8 mouse cellular contexts compared by ENCODE assay signal in genomic region chr2:167539536-167540476, GRCm38 (mm10). TPM values are rescaled to one million over a fixed set of nuclear protein-coding genes. Genes with fewer than 3 reads are reported as not detected.
DNase-seq lines count a peak whose midpoint lies in the region; ATAC-seq and TF ChIP-seq lines count a peak whose summit lies in the region.

No protein-coding gene starts in this region.

- H3K9me3 ChIP-seq in lung, embryonic 15.5 days = no peaks in the 10 kb centered on the region
- no peaks in the 10 kb centered on the region for H3K9me3 ChIP-seq in embryonic facial prominence, embryonic 12.5 days
- H3K9me3 ChIP-seq in hindbrain, postnatal 0 days (ENCODE audit: low read length) = no peaks in the 10 kb centered on the region
- H3K9me3 ChIP-seq in neural tube, embryonic 12.5 days = no peaks in the 10 kb centered on the region

- no peak for DNase-seq in lung, postnatal 14 days
- DNase-seq in hindbrain, postnatal 0 days (ENCODE audit: low spot score) = no peak
- no peak for DNase-seq in right cerebral cortex, postnatal 10 days (ENCODE audit: low spot score in 2 of 2)
- no peak for DNase-seq in urinary bladder, adult 2 months (ENCODE audit: low spot score)
- DNase-seq in cerebellum, adult 18-20 months = no peak

- H3K36me3 ChIP-seq in lung, embryonic 15.5 days = 0 out of 2 replicates have a peak, but pooled peaks cover 7% of the 10 kb centered on the region
- peaks cover 20% of the 10 kb centered on the region for H3K36me3 ChIP-seq in embryonic facial prominence, embryonic 12.5 days
- H3K36me3 ChIP-seq in hindbrain, postnatal 0 days (ENCODE audit: insufficient read depth, low read length) = no peaks in the 10 kb centered on the region
- no peaks in the 10 kb centered on the region for H3K36me3 ChIP-seq in neural tube, embryonic 12.5 days

- peak overlapping the region; percentile 67 for H3K4me3 ChIP-seq in lung, embryonic 15.5 days
- H3K4me3 ChIP-seq in embryonic facial prominence, embryonic 12.5 days = peak overlapping the region; percentile 79
- peak overlapping the region; percentile 6; the same call in 1 of the 2 replicates for H3K4me3 ChIP-seq in hindbrain, postnatal 0 days (ENCODE audit: low read length)
- peak overlapping the region; percentile 50 for H3K4me3 ChIP-seq in neural tube, embryonic 12.5 days

- peaks cover 10% of the 10 kb centered on the region; the same call in 1 of the 2 replicates for H3K27me3 ChIP-seq in lung, embryonic 15.5 days
- H3K27me3 ChIP-seq in embryonic facial prominence, embryonic 12.5 days = peaks cover 14% of the 10 kb centered on the region
- H3K27me3 ChIP-seq in hindbrain, postnatal 0 days (ENCODE audit: insufficient read depth, low read length) = peaks cover 19% of the 10 kb centered on the region; the same call in 1 of the 2 replicates
- peaks cover 40% of the 10 kb centered on the region for H3K27me3 ChIP-seq in neural tube, embryonic 12.5 days (replicated peaks)

- H3K9ac ChIP-seq in lung, embryonic 15.5 days = peak overlapping the region; percentile 62
- H3K9ac ChIP-seq in embryonic facial prominence, embryonic 12.5 days = peak overlapping the region; percentile 86
- H3K9ac ChIP-seq in hindbrain, postnatal 0 days (replicated peaks; ENCODE audit: low read length) = 0 out of 2 replicates have a peak overlapping the region, but pooled peaks have one; percentile 17
- peak overlapping the region; percentile 48; the same call in 1 of the 2 replicates for H3K9ac ChIP-seq in neural tube, embryonic 12.5 days

- WGBS in lung, embryonic 15.5 days = 21% methylated on average over 14 of the region's 14 CpGs
- WGBS in embryonic facial prominence, embryonic 12.5 days = 5% methylated on average over 14 of the region's 14 CpGs
- WGBS in hindbrain, postnatal 0 days = 36% methylated on average over 14 of the region's 14 CpGs
- WGBS in neural tube, embryonic 12.5 days = 14% methylated on average over 14 of the region's 14 CpGs

- peak overlapping the region; percentile 89 for H3K4me2 ChIP-seq in lung, embryonic 15.5 days
- H3K4me2 ChIP-seq in embryonic facial prominence, embryonic 12.5 days (replicated peaks) = peak overlapping the region; percentile 82
- peak overlapping the region; percentile 71 for H3K4me2 ChIP-seq in hindbrain, postnatal 0 days (ENCODE audit: low read depth, low read length)
- peak overlapping the region; percentile 87 for H3K4me2 ChIP-seq in neural tube, embryonic 12.5 days (replicated peaks)

- no peak for TF ChIP-seq CTCF in hindbrain, postnatal 0 days (IDR thresholded peaks at IDR 0.05; ENCODE audit: low read depth)

- ATAC-seq in lung, embryonic 15.5 days (ENCODE audit: borderline replicate concordance, extremely low read depth, low FRiP score, low TSS enrichment) = no peak
- 0 out of 2 replicates have a peak, but pooled peaks have one; percentile 12 for ATAC-seq in embryonic facial prominence, embryonic 12.5 days (ENCODE audit: insufficient number of reproducible peaks, insufficient read depth, low FRiP score, low TSS enrichment)
- no peak for ATAC-seq in hindbrain, postnatal 0 days
- ATAC-seq in neural tube, embryonic 12.5 days (ENCODE audit: low FRiP score, low read depth) = peak; percentile 27

- H3K27ac ChIP-seq in lung, embryonic 15.5 days = peak overlapping the region; percentile 96
- peak overlapping the region; percentile 96 for H3K27ac ChIP-seq in embryonic facial prominence, embryonic 12.5 days
- H3K27ac ChIP-seq in hindbrain, postnatal 0 days = no peak overlapping the region
- no peak overlapping the region for H3K27ac ChIP-seq in neural tube, embryonic 12.5 days

- peaks cover 63% of the 10 kb centered on the region for H3K4me1 ChIP-seq in lung, embryonic 15.5 days
- H3K4me1 ChIP-seq in embryonic facial prominence, embryonic 12.5 days = peaks cover 52% of the 10 kb centered on the region
- H3K4me1 ChIP-seq in hindbrain, postnatal 0 days (ENCODE audit: insufficient read depth, low read length) = 0 out of 2 replicates have a peak, but pooled peaks cover 4% of the 10 kb centered on the region
- peaks cover 61% of the 10 kb centered on the region for H3K4me1 ChIP-seq in neural tube, embryonic 12.5 days

RNA-seq across cellular contexts. Expression of gene Snai1, which starts 1.8 kb away (rescaled TPM):
- polyA plus RNA-seq in lung, embryonic 15.5 days (2015; fragmentation: Nextera tagmentation; extraction: Ambion mirVana) = 107 and 109 TPM in 2 replicates
- 76.3 and 83.4 TPM in 2 replicates for polyA plus RNA-seq in embryonic facial prominence, embryonic 12.5 days (2016; fragmentation: Nextera tagmentation; extraction: Ambion mirVana)
- 0.93 and 1.2 TPM in 2 replicates for total RNA-seq in hindbrain, postnatal 0 days (2014; rRNA removed)
- 3.6 and 4.3 TPM in 2 replicates for polyA plus RNA-seq in hindbrain, postnatal 0 days (2015; fragmentation: Nextera tagmentation; extraction: Ambion mirVana)
- 21.7 and 23.2 TPM in 2 replicates for polyA plus RNA-seq in neural tube, embryonic 12.5 days (2016; fragmentation: Nextera tagmentation; extraction: Ambion mirVana)
- 21.3 and 31.0 TPM in 2 replicates for polyA plus RNA-seq in urinary bladder, adult 2 months (2012; rRNA removed)

RNA-seq across cellular contexts. Expression of gene Spata2, which starts 47.1 kb away (rescaled TPM):
- 12.3 and 15.7 TPM in 2 replicates for polyA plus RNA-seq in lung, embryonic 15.5 days (2015; fragmentation: Nextera tagmentation; extraction: Ambion mirVana)
- polyA plus RNA-seq in embryonic facial prominence, embryonic 12.5 days (2016; fragmentation: Nextera tagmentation; extraction: Ambion mirVana) = 14.3 and 16.3 TPM in 2 replicates
- total RNA-seq in hindbrain, postnatal 0 days (2014; rRNA removed) = 41.3 and 45.6 TPM in 2 replicates
- 27.6 and 29.4 TPM in 2 replicates for polyA plus RNA-seq in hindbrain, postnatal 0 days (2015; fragmentation: Nextera tagmentation; extraction: Ambion mirVana)
- polyA plus RNA-seq in neural tube, embryonic 12.5 days (2016; fragmentation: Nextera tagmentation; extraction: Ambion mirVana) = 24.2 and 25.7 TPM in 2 replicates
- 15.1 and 15.2 TPM in 2 replicates for polyA plus RNA-seq in urinary bladder, adult 2 months (2012; rRNA removed)

RNA-seq across cellular contexts. Expression of gene Rnf114, which starts 47.4 kb away (rescaled TPM):
- polyA plus RNA-seq in lung, embryonic 15.5 days (2015; fragmentation: Nextera tagmentation; extraction: Ambion mirVana) = 99.8 and 102 TPM in 2 replicates
- polyA plus RNA-seq in embryonic facial prominence, embryonic 12.5 days (2016; fragmentation: Nextera tagmentation; extraction: Ambion mirVana) = 94.4 and 96.9 TPM in 2 replicates
- total RNA-seq in hindbrain, postnatal 0 days (2014; rRNA removed) = 68.7 and 89.6 TPM in 2 replicates
- polyA plus RNA-seq in hindbrain, postnatal 0 days (2015; fragmentation: Nextera tagmentation; extraction: Ambion mirVana) = 79.8 and 85.8 TPM in 2 replicates
- polyA plus RNA-seq in neural tube, embryonic 12.5 days (2016; fragmentation: Nextera tagmentation; extraction: Ambion mirVana) = 130 and 134 TPM in 2 replicates
- 78.6 and 81.3 TPM in 2 replicates for polyA plus RNA-seq in urinary bladder, adult 2 months (2012; rRNA removed)

Comparison
In these comparisons a context has a peak if more than half of its experiments do, and no peak if none do; other contexts are left out.
1. ATAC-seq: peak in embryonic facial prominence, embryonic 12.5 days (single experiment) and neural tube, embryonic 12.5 days (single experiment); none in lung, embryonic 15.5 days (single experiment) and hindbrain, postnatal 0 days (single experiment).
2. H3K27ac ChIP-seq: peak in lung, embryonic 15.5 days (single experiment) and embryonic facial prominence, embryonic 12.5 days (single experiment); none in hindbrain, postnatal 0 days (single experiment) and neural tube, embryonic 12.5 days (single experiment).
3. H3K4me3 ChIP-seq: peak in every context shown above with its lines; median percentile 79 in embryonic facial prominence, embryonic 12.5 days; 67 in lung, embryonic 15.5 days; 50 in neural tube, embryonic 12.5 days; 6 in hindbrain, postnatal 0 days.
4. H3K9ac ChIP-seq: peak in every context shown above with its lines; median percentile 86 in embryonic facial prominence, embryonic 12.5 days; 62 in lung, embryonic 15.5 days; 48 in neural tube, embryonic 12.5 days; 17 in hindbrain, postnatal 0 days.
5. Peak in every context shown above with its lines, with median percentiles within 50 percentile points of each other: H3K4me2 ChIP-seq.